Mouse (Mus musculus): ENCODE results near the gene Gm35315.

- TF ChIP-seq MAFK (IDR thresholded peaks at IDR 0.05; ENCODE audit: insufficient read depth, low read depth, low read length), result no peak
- no peak for TF ChIP-seq ZNF384 (IDR thresholded peaks at IDR 0.05; ENCODE audit: low read depth, low read length)
- no peak for TF ChIP-seq CHD2 (IDR thresholded peaks at IDR 0.05; ENCODE audit: low read depth, low read length)
Measured at GRCm38 (mm10) chr5:110099656-110100580, 5.7 kb upstream of the Gm35315 start, which contains the start of gene Plcxd1.
